Comparison of ENCODE assay signal across 22 mouse cellular contexts in the genomic region with DNA sequence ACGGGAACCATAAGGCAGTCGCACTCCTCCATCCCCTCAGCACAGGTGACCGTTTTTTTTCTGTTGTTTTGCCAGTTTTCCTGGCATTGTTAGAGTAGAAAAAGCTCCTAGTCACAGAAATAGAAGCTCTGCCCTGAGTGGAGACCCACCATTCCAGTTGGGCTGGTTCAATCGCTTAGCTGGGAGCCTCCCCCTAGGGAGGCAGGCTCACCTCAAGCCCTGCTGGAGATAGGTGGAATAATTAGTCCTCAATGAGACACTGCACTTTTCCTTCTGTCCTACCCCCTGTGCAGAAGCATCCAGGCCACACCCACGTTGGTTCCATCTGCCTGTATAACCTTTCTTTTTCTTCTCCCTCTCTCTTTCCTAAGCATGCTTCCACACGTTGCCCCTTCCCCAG. TPM values are rescaled to one million over a fixed set of nuclear protein-coding genes. Genes with fewer than 3 reads are reported as not detected.
DNase-seq lines count a peak whose midpoint lies in the region; ATAC-seq lines count a peak whose summit lies in the region.
"Had no signal": no experiment of that assay in that cellular context is flagged by ENCODE, and none has a peak within 500 bp of the region (broad histone marks: within the 10 kb centered on the region; RNA-seq: fewer than 3 reads in every experiment).

No protein-coding gene starts in this region.

- no peaks in the 10 kb centered on the region for H3K9me3 ChIP-seq in kidney, embryonic 14.5 days (ENCODE audit: control insufficient read depth, low read length)
- H3K9me3 ChIP-seq in intestine, embryonic 15.5 days = no peaks in the 10 kb centered on the region
- H3K9me3 ChIP-seq: hindbrain, embryonic 15.5 days; midbrain, embryonic 12.5 days had no signal

- no peaks in the 10 kb centered on the region for H3K36me3 ChIP-seq in kidney, embryonic 14.5 days (ENCODE audit: control insufficient read depth, insufficient read depth, low read length)
- H3K36me3 ChIP-seq in intestine, embryonic 15.5 days = no peaks in the 10 kb centered on the region
- H3K36me3 ChIP-seq: hindbrain, embryonic 15.5 days; midbrain, embryonic 12.5 days had no signal

- no peak overlapping the region for H3K4me3 ChIP-seq in kidney, embryonic 14.5 days (ENCODE audit: low read length)
- H3K4me3 ChIP-seq in intestine, embryonic 15.5 days (replicated peaks) = no peak overlapping the region
- H3K4me3 ChIP-seq: heart, adult 2 months; hindbrain, embryonic 15.5 days; midbrain, embryonic 12.5 days; myocyte had no signal

- WGBS in kidney, embryonic 14.5 days = 55% methylated on average over 6 of the region's 6 CpGs
- WGBS in intestine, embryonic 15.5 days = 36% methylated on average over 6 of the region's 6 CpGs

- H3K9ac ChIP-seq in kidney, embryonic 14.5 days (ENCODE audit: low read depth, low read length) = no peak overlapping the region
- no peak overlapping the region for H3K9ac ChIP-seq in intestine, embryonic 15.5 days
- H3K9ac ChIP-seq: hindbrain, embryonic 15.5 days; midbrain, embryonic 12.5 days had no signal

- intact Hi-C loops in heart, postnatal 10 days (cut with DNase I) = no loop called here

- no peak overlapping the region for H3K27ac ChIP-seq in kidney, embryonic 14.5 days (ENCODE audit: low read depth, low read length)
- 0 out of 2 replicates have a peak overlapping the region, but pooled peaks have one; percentile 13 for H3K27ac ChIP-seq in intestine, embryonic 15.5 days
- H3K27ac ChIP-seq: heart, adult 2 months; hindbrain, embryonic 15.5 days; kidney, postnatal 0 days; midbrain, embryonic 12.5 days had no signal

- H3K4me1 ChIP-seq in kidney, embryonic 14.5 days (ENCODE audit: control insufficient read depth, insufficient read depth, low read length) = peaks cover 13% of the 10 kb centered on the region
- peaks cover 23% of the 10 kb centered on the region for H3K4me1 ChIP-seq in intestine, embryonic 15.5 days (replicated peaks)

- no peak for DNase-seq in kidney, postnatal 14 days
- peak; percentile 80 for DNase-seq in urinary bladder, postnatal 14 days (ENCODE audit: low spot score)
- no peak for DNase-seq in urinary bladder, postnatal 36 days (ENCODE audit: low spot score in 2 of 2)
- no peak for DNase-seq in heart, postnatal 10 days
- DNase-seq in layer of hippocampus, postnatal 25 days (ENCODE audit: extremely low spot score in 1 of 2, low spot score in 1 of 2) = no peak
- DNase-seq in thymus, postnatal 10 days (ENCODE audit: low spot score in 2 of 2) = no peak
- DNase-seq: adrenal gland, postnatal 25 days; cerebellum, adult 8-10 months; gastrocnemius, postnatal 10 days; heart, adult 2 months; lung, postnatal 10 days; right cerebral cortex, postnatal 25 days; thymus, postnatal 14 days had no signal

- no peaks in the 10 kb centered on the region for H3K27me3 ChIP-seq in kidney, embryonic 14.5 days (ENCODE audit: control insufficient read depth, insufficient read depth, low read length)
- H3K27me3 ChIP-seq in intestine, embryonic 15.5 days (replicated peaks) = no peaks in the 10 kb centered on the region
- H3K27me3 ChIP-seq: hindbrain, embryonic 15.5 days; midbrain, embryonic 12.5 days had no signal

- H3K4me2 ChIP-seq in kidney, embryonic 14.5 days (replicated peaks; ENCODE audit: low read depth, low read length) = no peak overlapping the region
- H3K4me2 ChIP-seq in intestine, embryonic 15.5 days (replicated peaks) = no peak overlapping the region
- H3K4me2 ChIP-seq: hindbrain, embryonic 15.5 days; midbrain, embryonic 12.5 days had no signal

- ATAC-seq in kidney, embryonic 14.5 days (ENCODE audit: low FRiP score, low TSS enrichment) = 0 out of 2 replicates have a peak, but pooled peaks have one; percentile 41
- peak; percentile 46 for ATAC-seq in intestine, embryonic 15.5 days

RNA-seq across cellular contexts. Expression of gene Tex44, which starts 23.8 kb away (rescaled TPM):
- not detected in 2 replicates for polyA plus RNA-seq in kidney, embryonic 14.5 days (2014; fragmentation: Nextera tagmentation; extraction: Ambion mirVana)
- polyA plus RNA-seq in intestine, embryonic 15.5 days (2015; fragmentation: Nextera tagmentation; extraction: Ambion mirVana) = not detected in 2 replicates
- total RNA-seq in heart, postnatal 10 days (2021) = not detected
- not detected for total RNA-seq in layer of hippocampus, postnatal 25 days (2021)
- total RNA-seq: adrenal gland, postnatal 25 days; ES-E14; gastrocnemius, postnatal 10 days; heart, adult 2 months; liver, adult 2 months had no signal
- polyA plus RNA-seq: heart, postnatal 0 days; hindbrain, embryonic 15.5 days; kidney, postnatal 0 days; liver, adult 2 months; midbrain, embryonic 12.5 days; myocyte had no signal

RNA-seq across cellular contexts. Expression of gene Nmur1, which starts 23.9 kb away (rescaled TPM):
- not detected in 2 replicates for polyA plus RNA-seq in kidney, embryonic 14.5 days (2014; fragmentation: Nextera tagmentation; extraction: Ambion mirVana)
- polyA plus RNA-seq in intestine, embryonic 15.5 days (2015; fragmentation: Nextera tagmentation; extraction: Ambion mirVana) = 0.27 and 0.36 TPM in 2 replicates
- total RNA-seq in heart, postnatal 10 days (2021) = not detected
- total RNA-seq in layer of hippocampus, postnatal 25 days (2021) = not detected
- total RNA-seq: adrenal gland, postnatal 25 days; gastrocnemius, postnatal 10 days; heart, adult 2 months; liver, adult 2 months had no signal
- polyA plus RNA-seq: heart, adult 2 months; heart, postnatal 0 days; kidney, postnatal 0 days; liver, adult 2 months; midbrain, embryonic 12.5 days; myocyte had no signal
